Mouse (Mus musculus) intestine, embryonic 16.5 days (tissue): ENCODE data around the gene Dcakd. TPM values are rescaled to one million over a fixed set of nuclear protein-coding genes. Genes with fewer than 3 reads are reported as not detected.

Source experiments
- ATAC-seq: fragments of 200-750 bp; cut with Nextera tagmentation; 2 replicates; pipeline ENCODE4 v1.8.0; 2017; ENCODE audit warnings: moderate TSS enrichment, moderate library complexity
- H3K27ac ChIP-seq: fragments of 300-500 bp; sonication (generic); 2 replicates; pipeline ENCODE4 v1.5.1; 2014; ENCODE audit warnings: mild to moderate bottlenecking, low read length
- H3K27me3 ChIP-seq: fragments of 300-500 bp; sonication (generic); replicated peaks from 2 replicates; pipeline ENCODE4 v1.6.1; 2014; ENCODE audit warnings: low read length, control low read depth, mixed read lengths; ENCODE audit not compliant: control insufficient read depth, insufficient read depth
- H3K36me3 ChIP-seq: fragments of 300-500 bp; sonication (generic); 2 replicates; pipeline ENCODE4 v1.6.1; 2014; ENCODE audit warnings: low read length, control low read depth; ENCODE audit not compliant: control insufficient read depth, insufficient read depth
- H3K4me1 ChIP-seq: fragments of 300-500 bp; sonication (generic); 2 replicates; pipeline ENCODE4 v1.6.1; 2014; ENCODE audit warnings: low read length, control low read depth, mixed read lengths; ENCODE audit not compliant: control insufficient read depth, insufficient read depth
- H3K4me2 ChIP-seq: fragments of 300-500 bp; sonication (generic); 2 replicates; pipeline ENCODE4 v1.6.1; 2014; ENCODE audit warnings: low read depth, low read length, control low read depth
- H3K4me3 ChIP-seq: fragments of 300-500 bp; sonication (generic); 2 replicates; pipeline ENCODE4 v1.5.1; 2014; ENCODE audit warnings: mild to moderate bottlenecking, low read length
- H3K9ac ChIP-seq: fragments of 300-500 bp; sonication (generic); 2 replicates; pipeline ENCODE4 v1.6.1; 2014; ENCODE audit warnings: low read depth, low read length
- H3K9me3 ChIP-seq: fragments of 300-500 bp; sonication (generic); 2 replicates; pipeline ENCODE4 v1.6.1; 2016; ENCODE audit warnings: low read length, control low read depth; ENCODE audit not compliant: control insufficient read depth
- WGBS: fragments of 180-500 bp; shearing (Covaris S2); extraction: QIAGEN DNeasy Blood & Tissue Kit; methylation state at CpG from one replicate; pipeline ENCODE4 v1.1.7; 2014; 5-methylcytosine and 5-hydroxymethylcytosine counted together
- polyA plus RNA-seq: library from polyadenylated mRNA; unstranded; fragments of >200 nt; fragmentation: Nextera tagmentation; extraction: Ambion mirVana; gene quantifications from 2 replicates; pipeline ENCODE4 v1.2.1, GENCODE M21; 2015

The Dcakd gene
- polyA plus RNA-seq, 1 experiment from 2014 or later, result 92.7 TPM

- 81% methylated on average over 6 of the region's 6 CpGs for WGBS
- Histone ChIP-seq H3K4me1 (peaks cover 26% of the 10 kb centered on the region), H3K9ac (no peak overlapping the region), H3K4me2 (no peak overlapping the region), H3K27me3 (peaks cover 3% of the 10 kb centered on the region), H3K4me3 (no peak overlapping the region), H3K36me3 (no peaks in the 10 kb centered on the region), H3K27ac (0 out of 2 replicates have a peak overlapping the region, but pooled peaks have one; percentile 82), H3K9me3 (no peaks in the 10 kb centered on the region)
- no peak for ATAC-seq
Observed at GRCm38 (mm10) chr11:102958431-102958830, 69.7 kb downstream of the Dcakd start.

- no peaks in the 10 kb centered on the region for H3K9me3 ChIP-seq
- 0 out of 2 replicates have a peak overlapping the region, but pooled peaks have one; percentile 32 for H3K9ac ChIP-seq
- H3K4me3 ChIP-seq, result no peak overlapping the region
- H3K27ac ChIP-seq, result peak overlapping the region; percentile 82
- WGBS, result 67% methylated on average over 8 of the region's 8 CpGs
- H3K27me3 ChIP-seq, result no peaks in the 10 kb centered on the region
- peaks cover 24% of the 10 kb centered on the region for H3K4me1 ChIP-seq
- no peak for ATAC-seq
- no peaks in the 10 kb centered on the region for H3K36me3 ChIP-seq
- H3K4me2 ChIP-seq, result no peak overlapping the region
Observed at GRCm38 (mm10) chr11:102957692-102958091, 70.4 kb downstream of the Dcakd start.

GRCm38 (mm10) chr11:102956962-102957614 lies 71.0 kb downstream of the Dcakd start:
- Histone ChIP-seq H3K36me3 (no peaks in the 10 kb centered on the region), H3K4me3 (no peak overlapping the region), H3K4me1 (peaks cover 24% of the 10 kb centered on the region), H3K4me2 (no peak overlapping the region), H3K9ac (0 out of 2 replicates have a peak overlapping the region, but pooled peaks have one; percentile 32), H3K27ac (peak overlapping the region; percentile 82), H3K9me3 (no peaks in the 10 kb centered on the region), H3K27me3 (no peaks in the 10 kb centered on the region)
- WGBS, result 27% methylated on average over 16 of the region's 16 CpGs
- ATAC-seq, result peak; percentile 88

DNA sequence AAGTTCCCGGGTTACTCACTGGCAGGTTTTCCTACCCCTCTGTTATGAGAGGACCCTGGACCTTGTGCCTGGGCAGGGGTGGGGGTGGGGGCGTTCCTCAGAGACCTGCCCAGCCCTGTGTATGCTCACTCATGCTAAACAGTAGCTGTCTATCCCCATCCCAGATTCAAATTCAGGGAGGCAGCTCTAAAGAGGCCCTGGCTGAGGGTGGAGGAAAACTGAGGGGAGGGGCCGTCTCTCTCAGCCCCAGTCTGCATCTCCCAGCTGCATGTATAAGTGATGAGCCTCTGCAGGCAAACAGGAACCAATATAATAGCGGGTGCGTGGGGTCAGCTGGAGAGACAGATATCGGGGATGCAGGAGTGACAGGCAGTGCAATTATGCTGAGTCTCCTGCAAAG lies 75.2 kb downstream of the Dcakd start:
- Histone ChIP-seq H3K9ac (no peak overlapping the region), H3K9me3 (no peaks in the 10 kb centered on the region), H3K4me1 (peaks cover 25% of the 10 kb centered on the region), H3K4me2 (no peak overlapping the region), H3K36me3 (no peaks in the 10 kb centered on the region), H3K27me3 (peaks cover 26% of the 10 kb centered on the region), H3K4me3 (no peak overlapping the region), H3K27ac (no peak overlapping the region)
- WGBS, result 25% methylated on average over 6 of the region's 6 CpGs
- ATAC-seq, result no peak

GRCm38 (mm10) chr11:102948043-102948961 lies 79.8 kb downstream of the Dcakd start:
- Histone ChIP-seq H3K4me1 (peaks cover 30% of the 10 kb centered on the region), H3K36me3 (no peaks in the 10 kb centered on the region), H3K9ac (peak overlapping the region; percentile 65), H3K9me3 (no peaks in the 10 kb centered on the region), H3K27ac (no peak overlapping the region), H3K4me2 (peak overlapping the region; percentile 87), H3K27me3 (peaks cover 64% of the 10 kb centered on the region), H3K4me3 (peak overlapping the region; percentile 52)
- no peak for ATAC-seq
- WGBS, result 5% methylated on average over 51 of the region's 51 CpGs

GRCm38 (mm10) chr11:102946992-102947343 lies 81.2 kb downstream of the Dcakd start:
- no peaks in the 10 kb centered on the region for H3K9me3 ChIP-seq
- H3K27ac ChIP-seq, result no peak overlapping the region
- H3K4me1 ChIP-seq, result peaks cover 30% of the 10 kb centered on the region
- no peaks in the 10 kb centered on the region for H3K36me3 ChIP-seq
- H3K27me3 ChIP-seq, result peaks cover 70% of the 10 kb centered on the region
- 12% methylated on average over 8 of the region's 8 CpGs for WGBS
- H3K4me3 ChIP-seq, result peak overlapping the region; percentile 49
- peak overlapping the region; percentile 80 for H3K4me2 ChIP-seq
- no peak overlapping the region for H3K9ac ChIP-seq
- ATAC-seq, result peak; percentile 18

DNA sequence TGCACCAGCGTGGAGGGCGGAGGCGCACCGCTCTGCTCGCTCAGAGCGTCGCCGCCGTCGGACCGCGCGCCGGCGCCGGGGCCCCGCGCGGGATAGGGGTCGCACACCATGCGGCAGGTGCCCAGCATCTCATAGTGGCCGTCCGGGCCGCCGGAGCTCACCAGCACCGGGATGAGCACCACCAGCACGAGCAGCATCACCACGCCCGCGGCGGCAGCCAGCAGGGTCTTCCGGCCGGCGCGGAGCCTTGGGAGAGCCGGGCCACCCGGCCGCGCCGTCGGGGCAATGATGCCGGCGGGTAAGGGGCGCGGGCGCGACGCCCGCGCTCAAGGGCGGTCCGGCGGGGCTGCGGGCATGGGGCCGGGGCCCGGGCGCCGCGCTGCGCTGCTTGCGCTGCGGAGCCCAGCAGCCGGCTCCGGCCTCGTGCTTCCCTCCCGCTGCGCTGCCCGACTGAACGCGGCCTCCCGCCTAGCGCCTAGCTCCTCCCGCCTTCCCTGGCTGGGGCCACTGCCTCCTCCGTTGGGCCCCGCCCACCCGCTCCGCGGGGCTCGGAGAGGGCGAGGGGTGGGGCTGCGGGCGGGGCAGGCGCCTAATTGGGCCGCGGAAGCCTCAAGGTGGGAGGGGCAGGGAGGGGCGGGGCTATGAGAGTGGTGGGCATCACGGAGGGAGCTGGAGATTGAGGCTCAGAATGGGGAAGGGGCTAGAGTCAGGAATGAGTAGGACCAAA lies 81.7 kb downstream of the Dcakd start, which contains the start of gene C1ql1:
Gene C1ql1 (minus strand): TSS at position 424 of the 727 bp plus-strand sequence.
- Histone ChIP-seq H3K27ac (no peak within 1 kb of the TSS), H3K9ac (peak within 1 kb of the TSS; percentile 62), H3K4me1 (peaks cover 30% of the 10 kb centered on the region), H3K27me3 (peaks cover 70% of the 10 kb centered on the region), H3K4me3 (peak within 1 kb of the TSS; percentile 49), H3K36me3 (no peaks in the 10 kb centered on the region), H3K9me3 (no peaks in the 10 kb centered on the region), H3K4me2 (peak within 1 kb of the TSS; percentile 80)
- ATAC-seq, result peak; percentile 95
- under 1% methylated on average over 74 of the region's 87 CpGs for WGBS

DNA sequence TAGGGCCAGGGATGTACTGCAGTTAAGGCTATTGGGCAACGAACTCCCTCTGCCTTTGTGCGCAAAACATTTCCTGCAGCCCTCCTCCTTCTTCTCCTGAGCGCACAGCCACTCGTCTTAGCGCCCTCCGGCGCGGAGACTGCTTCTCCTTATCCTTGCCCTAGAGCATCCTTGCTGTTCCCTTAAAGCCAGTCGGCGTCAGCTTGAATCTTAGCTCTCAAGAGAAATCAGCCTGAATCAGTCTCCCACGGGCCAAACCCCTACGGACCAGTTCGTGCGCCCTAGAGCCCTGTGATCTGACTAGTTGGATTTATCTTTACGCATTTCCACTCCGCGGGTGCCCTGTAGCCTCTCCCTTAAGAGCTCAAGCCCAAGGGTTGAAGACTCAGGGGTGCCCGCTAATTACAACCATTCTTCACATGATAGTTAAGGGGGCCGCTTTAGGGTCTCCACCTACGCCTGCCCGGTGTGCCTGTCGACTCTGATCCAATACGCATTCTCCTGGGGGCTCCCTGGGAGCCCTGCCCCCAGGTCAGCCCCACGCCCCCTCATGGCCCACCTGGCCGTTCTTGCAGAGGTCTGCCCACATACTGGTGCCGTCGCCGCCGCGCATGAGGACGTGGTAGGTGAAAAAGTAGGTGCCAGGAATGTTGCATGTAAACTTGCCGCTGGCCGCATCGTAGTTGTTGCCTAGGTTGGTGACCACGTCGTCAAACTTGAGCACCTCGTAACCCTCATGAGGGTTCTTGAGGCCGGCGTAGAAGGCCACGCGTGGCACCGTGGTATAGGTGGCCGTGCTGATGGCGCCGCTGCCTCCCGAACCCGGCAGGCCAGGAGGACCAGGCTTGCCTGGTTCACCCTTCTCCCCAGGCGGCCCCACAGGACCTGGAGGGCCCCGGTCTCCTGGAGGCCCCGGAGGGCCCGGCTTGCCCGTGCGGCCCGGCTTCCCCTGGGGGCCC lies 82.5 kb downstream of the Dcakd start:
- WGBS, result 4% methylated on average over 54 of the region's 54 CpGs
- H3K27me3 ChIP-seq, result peaks cover 63% of the 10 kb centered on the region
- H3K27ac ChIP-seq, result no peak overlapping the region
- H3K9me3 ChIP-seq, result no peaks in the 10 kb centered on the region
- peaks cover 30% of the 10 kb centered on the region for H3K4me1 ChIP-seq
- peak overlapping the region; percentile 80 for H3K4me2 ChIP-seq
- peak; percentile 27 for ATAC-seq
- no peaks in the 10 kb centered on the region for H3K36me3 ChIP-seq
- peak overlapping the region; percentile 62 for H3K9ac ChIP-seq
- H3K4me3 ChIP-seq, result peak overlapping the region; percentile 49
